Mouse (Mus musculus) cerebellum, adult (tissue): ENCODE results near the gene Dhrs2.

Source experiments
- ATAC-seq: cut with Nextera tagmentation; 2 replicates; pipeline ENCODE4 v1.9.2; 2017; ENCODE audit warnings: mild to moderate bottlenecking, moderate library complexity, mixed read lengths; ENCODE audit not compliant: insufficient number of reproducible peaks, low FRiP score, low TSS enrichment

Dhrs2 gene

GRCm38 (mm10) chr14:55242664-55243063 lies 20.9 kb downstream of the Dhrs2 start:
- ATAC-seq, result peak; percentile 74; the same call in 1 of the 2 replicates

GRCm38 (mm10) chr14:55247181-55247580 lies 25.4 kb downstream of the Dhrs2 start:
- no peak for ATAC-seq

GRCm38 (mm10) chr14:55248284-55248683 lies 26.5 kb downstream of the Dhrs2 start:
- no peak for ATAC-seq

GRCm38 (mm10) chr14:55253580-55253979 lies 31.8 kb downstream of the Dhrs2 start:
- no peak for ATAC-seq

GRCm38 (mm10) chr14:55255443-55255842 lies 33.6 kb downstream of the Dhrs2 start:
- ATAC-seq, result no peak

GRCm38 (mm10) chr14:55271158-55271557 lies 49.4 kb downstream of the Dhrs2 start:
- ATAC-seq, result no peak

- ATAC-seq, result no peak
These were observed 51.2 kb downstream of the Dhrs2 start for GRCm38 (mm10) chr14:55273023-55273422.

- no peak for ATAC-seq
These were observed 53.0 kb downstream of the Dhrs2 start for GRCm38 (mm10) chr14:55274810-55275209.

GRCm38 (mm10) chr14:55279322-55280069 lies 57.7 kb downstream of the Dhrs2 start:
- ATAC-seq, result no peak
